ENCODE assay signal across 13 mouse cellular contexts in genomic region chr3:52376974-52377373, GRCm38 (mm10).
"Had no signal": no experiment of that assay in that cellular context is flagged by ENCODE, and none has a peak within 500 bp of the region (broad histone marks: within the 10 kb centered on the region; RNA-seq: fewer than 3 reads in every experiment).

No protein-coding gene starts in this region.

- H3K9me3 ChIP-seq: hindbrain, embryonic 15.5 days; limb, embryonic 10.5 days; lung, embryonic 15.5 days; midbrain, embryonic 12.5 days; neural tube, embryonic 15.5 days; stomach, embryonic 15.5 days had no signal

- H3K36me3 ChIP-seq: hindbrain, embryonic 15.5 days; limb, embryonic 10.5 days; lung, embryonic 15.5 days; midbrain, embryonic 12.5 days; neural tube, embryonic 15.5 days; stomach, embryonic 15.5 days had no signal

- ATAC-seq: intestine, embryonic 16.5 days had no signal

- H3K4me1 ChIP-seq: hindbrain, embryonic 15.5 days; limb, embryonic 10.5 days; lung, embryonic 15.5 days; midbrain, embryonic 12.5 days; neural tube, embryonic 15.5 days; stomach, embryonic 15.5 days had no signal

- H3K9ac ChIP-seq: hindbrain, embryonic 15.5 days; lung, embryonic 15.5 days; midbrain, embryonic 12.5 days; neural tube, embryonic 15.5 days; stomach, embryonic 15.5 days had no signal

- H3K27ac ChIP-seq: hindbrain, embryonic 15.5 days; left cerebral cortex, adult 2 months; limb, embryonic 10.5 days; lung, embryonic 15.5 days; midbrain, embryonic 12.5 days; neural tube, embryonic 15.5 days; stomach, embryonic 15.5 days had no signal

- H3K4me3 ChIP-seq: hindbrain, embryonic 15.5 days; left cerebral cortex, adult 2 months; limb, embryonic 10.5 days; lung, embryonic 15.5 days; midbrain, embryonic 12.5 days; myocyte; neural tube, embryonic 15.5 days; stomach, embryonic 15.5 days had no signal

- H3K27me3 ChIP-seq: hindbrain, embryonic 15.5 days; lung, embryonic 15.5 days; midbrain, embryonic 12.5 days; neural tube, embryonic 15.5 days; stomach, embryonic 15.5 days had no signal

- DNase-seq: right cerebral cortex, postnatal 14 days; thymus, adult 2 months; thymus, postnatal 25 days had no signal

- H3K4me2 ChIP-seq: hindbrain, embryonic 15.5 days; liver, embryonic 11.5 days; lung, embryonic 15.5 days; midbrain, embryonic 12.5 days; neural tube, embryonic 15.5 days; stomach, embryonic 15.5 days had no signal
